Mouse (Mus musculus): Measurements from ENCODE around the gene Lipe. TPM values are rescaled to one million over a fixed set of nuclear protein-coding genes. Genes with fewer than 3 reads are reported as not detected.
"Not testable (repeated sequence)": the region's sequence is repeated elsewhere in the genome, so short reads cannot be mapped to it uniquely, and the experiment has no call there.

The Lipe gene
- polyA plus RNA-seq, 1 experiment from 2014 or later, result 4.9 TPM

GRCm38 (mm10) chr7:25433781-25434560 lies 35.5 kb upstream of the Lipe start:
- Histone ChIP-seq H3K9me3 (ENCODE audit: control insufficient read depth, low read length) (no peaks in the 10 kb centered on the region), H3K4me3 (ENCODE audit: low read depth, low read length) (no peak overlapping the region), H3K4me1 (replicated peaks; ENCODE audit: control insufficient read depth, insufficient read depth, low read length) (peaks cover 10% of the 10 kb centered on the region), H3K4me2 (ENCODE audit: low read length) (no peak overlapping the region), H3K27me3 (replicated peaks; ENCODE audit: control insufficient read depth, insufficient read depth, low read length) (no peaks in the 10 kb centered on the region), H3K36me3 (ENCODE audit: control insufficient read depth, insufficient read depth, low read length) (no peaks in the 10 kb centered on the region), H3K27ac (ENCODE audit: low read depth) (peak overlapping the region; percentile 69), H3K9ac (ENCODE audit: low read length) (no peak overlapping the region)
- WGBS, result 91% methylated on average over 9 of the region's 9 CpGs
- ATAC-seq (replicated peaks; ENCODE audit: low FRiP score, low TSS enrichment, low read depth) (no peak), DNase-seq (ENCODE audit: low spot score) (no peak)

GRCm38 (mm10) chr7:25433007-25433541 lies 34.6 kb upstream of the Lipe start:
- Histone ChIP-seq H3K36me3 (ENCODE audit: control insufficient read depth, insufficient read depth, low read length) (no peaks in the 10 kb centered on the region), H3K27me3 (replicated peaks; ENCODE audit: control insufficient read depth, insufficient read depth, low read length) (no peaks in the 10 kb centered on the region), H3K4me2 (ENCODE audit: low read length) (no peak overlapping the region), H3K9ac (ENCODE audit: low read length) (no peak overlapping the region), H3K9me3 (ENCODE audit: control insufficient read depth, low read length) (no peaks in the 10 kb centered on the region), H3K4me1 (replicated peaks; ENCODE audit: control insufficient read depth, insufficient read depth, low read length) (peaks cover 10% of the 10 kb centered on the region), H3K4me3 (ENCODE audit: low read depth, low read length) (no peak overlapping the region), H3K27ac (ENCODE audit: low read depth) (peak overlapping the region; percentile 69)
- DNase-seq (ENCODE audit: low spot score) (no peak), ATAC-seq (replicated peaks; ENCODE audit: low FRiP score, low TSS enrichment, low read depth) (peak; percentile 21; the same call in 1 of the 2 replicates)
- WGBS, result 16% methylated on average over 5 of the region's 5 CpGs

DNA sequence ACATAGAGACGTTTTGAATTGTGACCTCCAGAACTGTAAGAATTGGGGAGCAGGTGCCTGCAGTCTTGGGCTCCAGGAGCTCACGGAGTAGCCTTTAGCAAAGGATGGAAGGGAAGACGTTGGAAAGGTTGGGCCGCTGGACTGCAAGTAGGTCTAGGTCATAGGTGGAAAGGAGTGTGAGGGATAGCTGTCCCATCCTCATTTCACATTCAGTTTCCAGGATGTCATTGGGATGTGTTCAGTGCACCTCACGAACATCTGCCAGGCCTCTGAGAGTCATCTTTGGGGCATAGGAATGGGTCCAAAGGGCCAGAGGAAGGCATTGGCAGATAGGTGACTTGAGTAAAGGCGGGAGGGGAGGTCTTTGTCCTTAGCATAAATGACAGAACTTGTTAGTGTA lies 33.9 kb upstream of the Lipe start:
- no peak for ATAC-seq (replicated peaks; ENCODE audit: low FRiP score, low TSS enrichment, low read depth)

GRCm38 (mm10) chr7:25429886-25430784 lies 31.6 kb upstream of the Lipe start:
- H3K27ac ChIP-seq (ENCODE audit: low read depth), result peak overlapping the region; percentile 48
- peaks cover 10% of the 10 kb centered on the region for H3K4me1 ChIP-seq (replicated peaks; ENCODE audit: control insufficient read depth, insufficient read depth, low read length)
- H3K9ac ChIP-seq (ENCODE audit: low read length), result no peak overlapping the region
- no peaks in the 10 kb centered on the region for H3K27me3 ChIP-seq (replicated peaks; ENCODE audit: control insufficient read depth, insufficient read depth, low read length)
- DNase-seq (ENCODE audit: low spot score), result no peak
- no peak overlapping the region for H3K4me2 ChIP-seq (ENCODE audit: low read length)
- WGBS, result 64% methylated on average over 4 of the region's 4 CpGs
- no peak overlapping the region for H3K4me3 ChIP-seq (ENCODE audit: low read depth, low read length)
- peak; percentile 74 for ATAC-seq (replicated peaks; ENCODE audit: low FRiP score, low TSS enrichment, low read depth)
- H3K36me3 ChIP-seq (ENCODE audit: control insufficient read depth, insufficient read depth, low read length), result no peaks in the 10 kb centered on the region
- no peaks in the 10 kb centered on the region for H3K9me3 ChIP-seq (ENCODE audit: control insufficient read depth, low read length)

More for the DNA sequence above, 33.9 kb upstream of the Lipe start:
- H3K27me3 ChIP-seq (replicated peaks; ENCODE audit: control insufficient read depth, insufficient read depth, low read length), result no peaks in the 10 kb centered on the region
- no peak overlapping the region; the same call in 1 of the 2 replicates for H3K27ac ChIP-seq (ENCODE audit: low read depth)
- DNase-seq (ENCODE audit: low spot score), result no peak
- H3K4me2 ChIP-seq (ENCODE audit: low read length), result no peak overlapping the region
- no peaks in the 10 kb centered on the region for H3K36me3 ChIP-seq (ENCODE audit: control insufficient read depth, insufficient read depth, low read length)
- H3K9ac ChIP-seq (ENCODE audit: low read length), result no peak overlapping the region
- no peak overlapping the region for H3K4me3 ChIP-seq (ENCODE audit: low read depth, low read length)
- peaks cover 10% of the 10 kb centered on the region for H3K4me1 ChIP-seq (replicated peaks; ENCODE audit: control insufficient read depth, insufficient read depth, low read length)
- H3K9me3 ChIP-seq (ENCODE audit: control insufficient read depth, low read length), result no peaks in the 10 kb centered on the region
- 86% methylated on average over 6 of the region's 6 CpGs for WGBS

DNA sequence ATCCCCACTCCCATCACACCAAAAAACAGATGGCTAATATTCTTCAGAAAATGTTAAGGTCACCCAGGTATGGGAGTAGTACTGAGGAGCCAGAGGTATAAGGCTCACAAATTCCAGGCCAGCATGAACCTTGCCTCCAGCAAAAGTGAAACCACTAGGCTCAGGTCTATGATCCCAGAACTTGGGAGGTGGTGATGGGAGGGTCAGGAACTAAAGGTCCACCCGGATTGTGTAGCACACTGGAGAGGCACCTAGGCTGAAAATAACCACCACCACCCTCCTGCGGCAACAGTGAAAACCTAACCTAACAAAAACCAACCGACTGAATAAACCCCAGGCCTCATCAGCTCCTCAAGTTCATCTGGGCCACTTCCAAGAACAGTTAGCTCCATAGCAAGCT lies 29.8 kb upstream of the Lipe start:
- Histone ChIP-seq H3K27ac (ENCODE audit: low read depth) (no peak overlapping the region), H3K4me2 (ENCODE audit: low read length) (no peak overlapping the region), H3K27me3 (replicated peaks; ENCODE audit: control insufficient read depth, insufficient read depth, low read length) (no peaks in the 10 kb centered on the region), H3K9me3 (ENCODE audit: control insufficient read depth, low read length) (no peaks in the 10 kb centered on the region), H3K4me1 (replicated peaks; ENCODE audit: control insufficient read depth, insufficient read depth, low read length) (peaks cover 6% of the 10 kb centered on the region), H3K9ac (ENCODE audit: low read length) (no peak overlapping the region), H3K4me3 (ENCODE audit: low read depth, low read length) (no peak overlapping the region), H3K36me3 (ENCODE audit: control insufficient read depth, insufficient read depth, low read length) (no peaks in the 10 kb centered on the region)
- ATAC-seq (replicated peaks; ENCODE audit: low FRiP score, low TSS enrichment, low read depth) (no peak), DNase-seq (ENCODE audit: low spot score) (no peak)
- 94% methylated on average over 3 of the region's 3 CpGs for WGBS

GRCm38 (mm10) chr7:25427144-25427543 lies 28.6 kb upstream of the Lipe start:
- Histone ChIP-seq H3K4me2 (ENCODE audit: low read length) (no peak overlapping the region), H3K9ac (ENCODE audit: low read length) (no peak overlapping the region), H3K36me3 (ENCODE audit: control insufficient read depth, insufficient read depth, low read length) (no peaks in the 10 kb centered on the region), H3K27me3 (replicated peaks; ENCODE audit: control insufficient read depth, insufficient read depth, low read length) (no peaks in the 10 kb centered on the region), H3K9me3 (ENCODE audit: control insufficient read depth, low read length) (no peaks in the 10 kb centered on the region), H3K4me3 (ENCODE audit: low read depth, low read length) (no peak overlapping the region), H3K4me1 (replicated peaks; ENCODE audit: control insufficient read depth, insufficient read depth, low read length) (no peaks in the 10 kb centered on the region), H3K27ac (ENCODE audit: low read depth) (no peak overlapping the region)
- DNase-seq (ENCODE audit: low spot score) (no peak), ATAC-seq (replicated peaks; ENCODE audit: low FRiP score, low TSS enrichment, low read depth) (no peak)
- WGBS, result 81% methylated on average over 5 of the region's 5 CpGs

GRCm38 (mm10) chr7:25426380-25426779 lies 27.9 kb upstream of the Lipe start:
- not testable (repeated sequence) for H3K27me3 ChIP-seq (replicated peaks; ENCODE audit: control insufficient read depth, insufficient read depth, low read length); H3K27ac ChIP-seq (ENCODE audit: low read depth); H3K36me3 ChIP-seq (ENCODE audit: control insufficient read depth, insufficient read depth, low read length); ATAC-seq (replicated peaks; ENCODE audit: low FRiP score, low TSS enrichment, low read depth); DNase-seq (ENCODE audit: low spot score); H3K9ac ChIP-seq (ENCODE audit: low read length); H3K4me2 ChIP-seq (ENCODE audit: low read length); H3K4me3 ChIP-seq (ENCODE audit: low read depth, low read length); H3K9me3 ChIP-seq (ENCODE audit: control insufficient read depth, low read length); H3K4me1 ChIP-seq (replicated peaks; ENCODE audit: control insufficient read depth, insufficient read depth, low read length)
- 91% methylated on average over 4 of the region's 4 CpGs for WGBS

- Histone ChIP-seq H3K9ac (ENCODE audit: low read length) (no peak overlapping the region), H3K4me1 (replicated peaks; ENCODE audit: control insufficient read depth, insufficient read depth, low read length) (no peaks in the 10 kb centered on the region), H3K27me3 (replicated peaks; ENCODE audit: control insufficient read depth, insufficient read depth, low read length) (no peaks in the 10 kb centered on the region), H3K36me3 (ENCODE audit: control insufficient read depth, insufficient read depth, low read length) (no peaks in the 10 kb centered on the region), H3K4me3 (ENCODE audit: low read depth, low read length) (no peak overlapping the region), H3K4me2 (ENCODE audit: low read length) (no peak overlapping the region), H3K9me3 (ENCODE audit: control insufficient read depth, low read length) (no peaks in the 10 kb centered on the region), H3K27ac (ENCODE audit: low read depth) (no peak overlapping the region)
- ATAC-seq (replicated peaks; ENCODE audit: low FRiP score, low TSS enrichment, low read depth) (peak; percentile 58; the same call in 1 of the 2 replicates), DNase-seq (ENCODE audit: low spot score) (peak; percentile 95)
- 38% methylated on average over 4 of the region's 4 CpGs for WGBS
Measured at GRCm38 (mm10) chr7:25424429-25424828, 25.9 kb upstream of the Lipe start.

All from intestine, embryonic 14.5 days (tissue).